ENCODE assay signal across 8 mouse cellular contexts in the genomic region with DNA sequence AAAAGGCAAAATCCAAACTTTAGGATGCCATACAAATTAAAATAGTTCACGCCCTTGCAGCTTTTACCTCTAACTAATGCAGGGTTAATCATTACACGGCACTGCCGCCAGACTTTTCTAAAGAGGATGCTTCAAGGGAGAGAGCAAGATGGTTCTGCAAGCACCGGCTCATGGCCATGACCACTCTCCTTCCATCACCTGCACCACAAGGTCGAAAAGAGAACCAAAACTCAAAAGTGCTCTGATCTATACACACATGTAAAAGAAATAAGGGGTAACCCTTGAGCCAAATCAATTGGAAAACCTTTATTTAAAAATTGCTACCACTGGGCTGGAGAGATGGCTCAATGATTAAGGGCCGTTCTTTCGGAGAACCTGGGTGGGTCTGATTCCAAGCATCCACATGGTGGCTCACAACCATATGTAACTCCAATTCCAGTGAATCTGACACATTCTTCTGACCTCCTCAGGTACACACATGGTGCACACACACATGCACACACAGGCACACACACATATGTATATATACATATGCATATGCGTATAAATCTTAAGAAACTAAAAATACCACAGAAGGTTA. TPM values are rescaled to one million over a fixed set of nuclear protein-coding genes. Genes with fewer than 3 reads are reported as not detected.
DNase-seq lines count a peak whose midpoint lies in the region; ATAC-seq and TF ChIP-seq lines count a peak whose summit lies in the region.
"Had no signal": no experiment of that assay in that cellular context is flagged by ENCODE, and none has a peak within 500 bp of the region (broad histone marks: within the 10 kb centered on the region; RNA-seq: fewer than 3 reads in every experiment).

No protein-coding gene starts in this region.

- no peak for TF ChIP-seq POLR2A in embryonic fibroblast, embryonic 13.5 days (IDR thresholded peaks at IDR 0.05; ENCODE audit: low read depth, low read length)

- H3K4me2 ChIP-seq in kidney, embryonic 14.5 days (replicated peaks; ENCODE audit: low read depth, low read length) = peak overlapping the region; percentile 91
- H3K4me2 ChIP-seq in kidney, embryonic 16.5 days (replicated peaks; ENCODE audit: low read depth, low read length) = peak overlapping the region; percentile 91
- peak overlapping the region; percentile 80 for H3K4me2 ChIP-seq in neural tube, embryonic 13.5 days

- no peak for DNase-seq in kidney, postnatal 4 days
- no peak for DNase-seq in right cerebral cortex, postnatal 14 days
- no peak for DNase-seq in ovary, postnatal 10 days (ENCODE audit: low spot score)
- DNase-seq: thymus, adult 18-20 months had no signal

- H3K27ac ChIP-seq in kidney, embryonic 14.5 days (ENCODE audit: low read depth, low read length) = no peak overlapping the region
- no peak overlapping the region for H3K27ac ChIP-seq in embryonic fibroblast, embryonic 13.5 days (ENCODE audit: insufficient read depth, low read length)
- no peak overlapping the region for H3K27ac ChIP-seq in kidney, embryonic 16.5 days (ENCODE audit: low read length)
- no peak overlapping the region for H3K27ac ChIP-seq in neural tube, embryonic 13.5 days (replicated peaks)

- WGBS in kidney, embryonic 14.5 days = 60% methylated on average over 8 of the region's 8 CpGs
- WGBS in kidney, embryonic 16.5 days = 57% methylated on average over 8 of the region's 8 CpGs
- WGBS in neural tube, embryonic 13.5 days = 59% methylated on average over 8 of the region's 8 CpGs

- no peak for ATAC-seq in kidney, embryonic 14.5 days (ENCODE audit: low FRiP score, low TSS enrichment)
- ATAC-seq in kidney, embryonic 16.5 days (ENCODE audit: low FRiP score, low TSS enrichment) = no peak
- no peak for ATAC-seq in neural tube, embryonic 13.5 days (ENCODE audit: low read depth)

- no peak for TF ChIP-seq CTCF in embryonic fibroblast, embryonic 13.5 days (IDR thresholded peaks at IDR 0.05; ENCODE audit: borderline replicate concordance, insufficient read depth, low read length)

- H3K4me3 ChIP-seq in kidney, embryonic 14.5 days (ENCODE audit: low read length) = peak overlapping the region; percentile 72; the same call in 1 of the 2 replicates
- H3K4me3 ChIP-seq in embryonic fibroblast, embryonic 13.5 days (ENCODE audit: insufficient read depth, low read length) = peak overlapping the region; percentile 72
- H3K4me3 ChIP-seq in kidney, embryonic 16.5 days (ENCODE audit: low read length) = peak overlapping the region; percentile 71
- H3K4me3 ChIP-seq in neural tube, embryonic 13.5 days = peak overlapping the region; percentile 80

- H3K9ac ChIP-seq in kidney, embryonic 14.5 days (ENCODE audit: low read depth, low read length) = no peak overlapping the region
- no peak overlapping the region; the same call in 1 of the 2 replicates for H3K9ac ChIP-seq in kidney, embryonic 16.5 days (replicated peaks; ENCODE audit: low read length)
- peak overlapping the region; percentile 89 for H3K9ac ChIP-seq in neural tube, embryonic 13.5 days

- H3K36me3 ChIP-seq in kidney, embryonic 14.5 days (ENCODE audit: control insufficient read depth, insufficient read depth, low read length) = no peaks in the 10 kb centered on the region
- no peaks in the 10 kb centered on the region for H3K36me3 ChIP-seq in kidney, embryonic 16.5 days (ENCODE audit: insufficient read depth, low read length)
- no peaks in the 10 kb centered on the region for H3K36me3 ChIP-seq in neural tube, embryonic 13.5 days

- no peaks in the 10 kb centered on the region for H3K9me3 ChIP-seq in kidney, embryonic 14.5 days (ENCODE audit: control insufficient read depth, low read length)
- no peaks in the 10 kb centered on the region for H3K9me3 ChIP-seq in kidney, embryonic 16.5 days (ENCODE audit: low read length)
- H3K9me3 ChIP-seq in neural tube, embryonic 13.5 days = no peaks in the 10 kb centered on the region

- no peaks in the 10 kb centered on the region for H3K27me3 ChIP-seq in kidney, embryonic 14.5 days (ENCODE audit: control insufficient read depth, insufficient read depth, low read length)
- H3K27me3 ChIP-seq in kidney, embryonic 16.5 days (ENCODE audit: insufficient read depth, low read length) = no peaks in the 10 kb centered on the region
- no peaks in the 10 kb centered on the region for H3K27me3 ChIP-seq in neural tube, embryonic 13.5 days

- H3K4me1 ChIP-seq in kidney, embryonic 14.5 days (ENCODE audit: control insufficient read depth, insufficient read depth, low read length) = peaks cover 14% of the 10 kb centered on the region
- H3K4me1 ChIP-seq in embryonic fibroblast, embryonic 13.5 days (ENCODE audit: control insufficient read depth, insufficient read depth, low read length) = no peaks in the 10 kb centered on the region
- H3K4me1 ChIP-seq in kidney, embryonic 16.5 days (ENCODE audit: insufficient read depth, low read length) = peaks cover 22% of the 10 kb centered on the region
- H3K4me1 ChIP-seq in neural tube, embryonic 13.5 days (replicated peaks) = peaks cover 37% of the 10 kb centered on the region

RNA-seq across cellular contexts. Expression of a gene that starts 29.3 kb away (rescaled TPM):
- 17.9 and 18.6 TPM in 2 replicates for polyA plus RNA-seq in kidney, embryonic 14.5 days (2014; fragmentation: Nextera tagmentation; extraction: Ambion mirVana)
- polyA plus RNA-seq in embryonic fibroblast, embryonic 13.5 days (2011; ENCODE audit: insufficient read length, low read depth, missing spikeins) = 62.4 and 62.8 TPM in 2 replicates
- polyA plus RNA-seq in kidney, embryonic 16.5 days (2015; fragmentation: Nextera tagmentation; extraction: Ambion mirVana) = 12.8 and 13.3 TPM in 2 replicates
- polyA plus RNA-seq in neural tube, embryonic 13.5 days (2015; fragmentation: Nextera tagmentation; extraction: Ambion mirVana) = 64.8 and 66.2 TPM in 2 replicates

RNA-seq across cellular contexts. Expression of a gene that starts 29.4 kb away (rescaled TPM):
- polyA plus RNA-seq in kidney, embryonic 14.5 days (2014; fragmentation: Nextera tagmentation; extraction: Ambion mirVana) = 93.0 and 101 TPM in 2 replicates
- 106 and 121 TPM in 2 replicates for polyA plus RNA-seq in embryonic fibroblast, embryonic 13.5 days (2011; ENCODE audit: insufficient read length, low read depth, missing spikeins)
- 105 and 109 TPM in 2 replicates for polyA plus RNA-seq in kidney, embryonic 16.5 days (2015; fragmentation: Nextera tagmentation; extraction: Ambion mirVana)
- 130 and 139 TPM in 2 replicates for polyA plus RNA-seq in neural tube, embryonic 13.5 days (2015; fragmentation: Nextera tagmentation; extraction: Ambion mirVana)
